Mouse (Mus musculus): ENCODE results near the gene Cd8b1.

Cd8b1 gene

GRCm38 (mm10) chr6:71352201-71352600 is 29.6 kb downstream of the Cd8b1 start:
- DNase-seq: peak; percentile 56

- peak; percentile 61 for DNase-seq
Measured at GRCm38 (mm10) chr6:71352866-71353427, 30.4 kb downstream of the Cd8b1 start.

GRCm38 (mm10) chr6:71353722-71354121 is 31.1 kb downstream of the Cd8b1 start:
- peak; percentile 90 for DNase-seq

GRCm38 (mm10) chr6:71357493-71357892 is 34.9 kb downstream of the Cd8b1 start:
- DNase-seq: peak; percentile 74

GRCm38 (mm10) chr6:71360221-71360620 is 37.6 kb downstream of the Cd8b1 start:
- DNase-seq: no peak

GRCm38 (mm10) chr6:71360751-71361150 is 38.2 kb downstream of the Cd8b1 start:
- DNase-seq: peak; percentile 81

GRCm38 (mm10) chr6:71361156-71361670 is 38.6 kb downstream of the Cd8b1 start:
- DNase-seq: peak; percentile 55

GRCm38 (mm10) chr6:71363995-71364394 is 41.4 kb downstream of the Cd8b1 start:
- DNase-seq: peak; percentile 23

GRCm38 (mm10) chr6:71369416-71369815 is 46.8 kb downstream of the Cd8b1 start:
- peak; percentile 91 for DNase-seq

GRCm38 (mm10) chr6:71371085-71371605 is 48.6 kb downstream of the Cd8b1 start:
- peak; percentile 82 for DNase-seq

- DNase-seq: peak; percentile 53
Measured at GRCm38 (mm10) chr6:71372041-71372720, 49.6 kb downstream of the Cd8b1 start.

GRCm38 (mm10) chr6:71373249-71373775 is 50.7 kb downstream of the Cd8b1 start, which contains the start of gene Cd8a:
Cd8a (plus strand) TSS chr6:71373427.
- peak; percentile 95 for DNase-seq

GRCm38 (mm10) chr6:71374311-71374829 is 51.8 kb downstream of the Cd8b1 start:
- DNase-seq: peak; percentile 63

- peak; percentile 47 for DNase-seq
Measured at GRCm38 (mm10) chr6:71374921-71375320, 52.3 kb downstream of the Cd8b1 start.

GRCm38 (mm10) chr6:71376711-71377110 is 54.1 kb downstream of the Cd8b1 start:
- DNase-seq: peak; percentile 55

- no peak for DNase-seq
Measured at GRCm38 (mm10) chr6:71381654-71382053, 59.1 kb downstream of the Cd8b1 start.

Measured in thymus, postnatal 14 days (tissue).